Mouse (Mus musculus) testis, adult 2 months (tissue): Measurements from ENCODE around the gene Ephx3. TPM values are rescaled to one million over a fixed set of nuclear protein-coding genes. Genes with fewer than 3 reads are reported as not detected.

Experiments
- H3K27ac ChIP-seq: fragments of 200-500 bp; 2 replicates; pipeline ENCODE4 v1.5.1; 2012; ENCODE audit warnings: low read depth, low read length; ENCODE audit not compliant: control insufficient read depth, insufficient read depth
- H3K27me3 ChIP-seq: fragments of 200-500 bp; 2 replicates; pipeline ENCODE4 v1.6.1; 2012; ENCODE audit warnings: mild to moderate bottlenecking, low read length, moderate library complexity; ENCODE audit not compliant: control insufficient read depth, insufficient read depth
- H3K36me3 ChIP-seq: fragments of 200-500 bp; 2 replicates; pipeline ENCODE4 v1.6.1; 2012; ENCODE audit warnings: mild to moderate bottlenecking, low read length; ENCODE audit not compliant: control insufficient read depth, insufficient read depth
- H3K4me1 ChIP-seq: fragments of 200-500 bp; 2 replicates; pipeline ENCODE4 v1.6.1; 2012; ENCODE audit warnings: low read length; ENCODE audit not compliant: control insufficient read depth, insufficient read depth
- H3K4me3 ChIP-seq: fragments of 200-500 bp; 2 replicates; pipeline ENCODE4 v1.5.1; 2012; ENCODE audit warnings: low read depth, mild to moderate bottlenecking, low read length, moderate library complexity, mixed read lengths; ENCODE audit not compliant: control insufficient read depth
- CTCF ChIP-seq: fragments of 200-500 bp; IDR thresholded peaks from 2 replicates; pipeline ENCODE4 v1.5.1; 2012; ENCODE audit warnings: low read depth, mild to moderate bottlenecking, inconsistent platforms, low read length, moderate library complexity; ENCODE audit not compliant: control insufficient read depth, insufficient read depth, insufficient replicate concordance
- POLR2A ChIP-seq: fragments of 200-500 bp; IDR thresholded peaks from 2 replicates; pipeline ENCODE4 v1.6.1; 2012; ENCODE audit warnings: low read depth, mild to moderate bottlenecking, inconsistent platforms, low read length, moderate library complexity; ENCODE audit not compliant: control insufficient read depth
- polyA plus RNA-seq: library from polyadenylated mRNA; depleted of rRNA; stranded (reverse); fragments of >200 nt; gene quantifications from 2 replicates; pipeline ENCODE4 v1.2.3, GENCODE M21; 2012

Gene Ephx3
- polyA plus RNA-seq, 1 experiment = 0.10 TPM

GRCm38 (mm10) chr17:32209752-32210151, 20.4 kb upstream of the Ephx3 start:
- no peaks in the 10 kb centered on the region for H3K27me3 ChIP-seq
- H3K4me1 ChIP-seq = no peaks in the 10 kb centered on the region
- peaks cover 13% of the 10 kb centered on the region for H3K36me3 ChIP-seq
- H3K27ac ChIP-seq = no peak overlapping the region
- peak; percentile 49; the same call in 1 of the 2 replicates for TF ChIP-seq CTCF
- TF ChIP-seq POLR2A = no peak
- H3K4me3 ChIP-seq = no peak overlapping the region

DNA sequence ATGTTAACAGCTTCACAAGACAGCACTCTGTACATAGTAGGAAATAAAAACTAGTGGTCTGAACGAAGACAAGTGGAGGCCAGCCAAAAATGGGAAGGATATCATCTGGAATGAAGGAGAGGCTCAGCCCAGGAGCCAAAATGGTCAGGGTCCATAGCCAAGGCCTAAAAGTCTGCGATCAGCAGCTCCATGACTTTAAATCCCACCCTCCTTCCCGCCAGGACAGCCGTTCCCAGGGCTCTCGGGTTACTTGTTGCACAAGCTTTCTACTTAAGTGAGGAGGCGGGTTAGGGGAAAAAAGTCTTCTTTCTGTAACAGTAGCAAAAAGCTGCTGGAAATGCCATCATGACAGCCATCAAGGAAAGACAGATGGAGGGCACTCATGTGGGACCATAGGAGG, 19.8 kb upstream of the Ephx3 start:
- no peak overlapping the region for H3K4me3 ChIP-seq
- no peak for TF ChIP-seq CTCF
- TF ChIP-seq POLR2A = no peak
- peaks cover 13% of the 10 kb centered on the region for H3K36me3 ChIP-seq
- no peak overlapping the region for H3K27ac ChIP-seq
- H3K27me3 ChIP-seq = no peaks in the 10 kb centered on the region
- no peaks in the 10 kb centered on the region for H3K4me1 ChIP-seq

DNA sequence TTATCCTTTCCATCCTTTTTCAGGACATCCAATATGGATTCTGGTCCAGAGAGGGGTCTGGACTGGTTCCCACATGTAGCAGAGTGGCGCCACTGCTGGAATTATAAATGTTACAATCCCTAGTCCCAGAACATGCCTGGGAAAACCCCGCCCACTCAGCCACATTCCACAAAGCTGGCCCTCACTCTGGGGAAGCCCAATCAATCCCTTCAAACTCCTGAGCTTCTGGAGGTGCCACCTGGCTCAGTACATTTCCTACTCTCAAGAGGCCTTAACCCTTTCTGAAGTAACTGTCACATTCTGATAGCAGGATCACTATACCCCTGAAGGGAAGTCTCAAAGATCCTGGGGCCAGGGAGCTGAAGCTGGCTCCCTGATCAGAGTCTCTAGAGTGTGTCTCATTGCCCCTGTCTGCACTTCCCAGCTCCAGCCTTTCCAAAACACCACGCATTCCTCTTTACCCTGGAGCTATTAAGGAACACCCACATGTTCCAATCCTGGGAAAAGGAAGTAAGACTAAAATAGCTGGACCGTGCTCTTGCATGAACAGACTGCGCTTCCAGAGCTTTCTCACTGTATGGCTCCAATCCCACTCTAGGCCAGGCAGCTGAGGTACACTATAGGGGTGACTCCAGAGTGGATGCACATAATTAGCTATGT, 18.4 kb upstream of the Ephx3 start:
- no peak overlapping the region for H3K4me3 ChIP-seq
- H3K36me3 ChIP-seq = peaks cover 9% of the 10 kb centered on the region
- TF ChIP-seq CTCF (no peak), POLR2A (no peak)
- H3K27ac ChIP-seq = no peak overlapping the region
- no peaks in the 10 kb centered on the region for H3K4me1 ChIP-seq
- H3K27me3 ChIP-seq = no peaks in the 10 kb centered on the region

DNA sequence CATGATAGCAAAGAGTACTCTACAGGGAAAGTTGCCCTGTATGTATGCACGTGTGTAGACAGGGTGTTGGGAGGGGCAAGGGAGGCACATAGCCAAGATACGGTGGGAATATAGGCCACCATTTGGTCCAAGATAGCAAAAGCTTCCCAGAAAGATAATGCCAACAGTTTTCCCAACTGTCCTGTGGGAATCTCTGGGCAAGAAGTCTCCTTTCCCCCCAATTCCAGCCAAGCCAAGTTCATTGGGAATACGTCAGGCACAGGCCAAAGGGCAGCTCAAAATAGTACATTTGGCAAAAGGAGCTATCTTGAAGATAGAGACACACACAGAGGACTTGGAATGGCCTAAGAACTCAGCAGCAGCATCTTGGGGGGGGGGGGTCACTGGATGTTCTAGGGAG, 16.0 kb upstream of the Ephx3 start:
- Histone ChIP-seq H3K4me1 (no peaks in the 10 kb centered on the region), H3K36me3 (peaks cover 5% of the 10 kb centered on the region; the same call in 1 of the 2 replicates), H3K27ac (no peak overlapping the region), H3K27me3 (no peaks in the 10 kb centered on the region), H3K4me3 (no peak overlapping the region)
- TF ChIP-seq POLR2A = no peak
- TF ChIP-seq CTCF = no peak

DNA sequence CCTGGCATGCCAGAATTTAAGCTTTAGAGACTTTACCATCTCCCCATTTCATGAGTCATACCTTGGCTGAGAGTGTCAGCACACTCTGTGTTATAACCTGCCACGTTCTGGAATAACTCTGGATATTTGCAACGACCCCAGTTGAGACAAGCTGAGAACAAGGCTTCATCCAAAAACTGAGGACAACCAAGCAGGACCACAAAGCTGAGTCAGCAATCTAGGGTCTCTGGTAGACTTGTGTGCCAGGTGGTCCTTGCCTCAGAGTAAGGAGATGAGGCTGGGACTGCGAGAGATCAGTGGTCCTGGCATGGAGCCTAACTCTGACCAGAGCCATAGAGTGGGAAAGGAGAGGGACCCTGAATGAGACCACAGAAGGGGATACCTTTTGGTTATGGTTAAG, 13.6 kb upstream of the Ephx3 start:
- H3K4me3 ChIP-seq = no peak overlapping the region
- no peak overlapping the region for H3K27ac ChIP-seq
- H3K27me3 ChIP-seq = no peaks in the 10 kb centered on the region
- TF ChIP-seq POLR2A = no peak
- TF ChIP-seq CTCF = no peak
- H3K36me3 ChIP-seq = peaks cover 5% of the 10 kb centered on the region; the same call in 1 of the 2 replicates
- H3K4me1 ChIP-seq = no peaks in the 10 kb centered on the region

- no peak overlapping the region for H3K27ac ChIP-seq
- peaks cover 2% of the 10 kb centered on the region; the same call in 1 of the 2 replicates for H3K36me3 ChIP-seq
- H3K27me3 ChIP-seq = no peaks in the 10 kb centered on the region
- no peaks in the 10 kb centered on the region for H3K4me1 ChIP-seq
- no peak overlapping the region for H3K4me3 ChIP-seq
- TF ChIP-seq CTCF = no peak
- no peak for TF ChIP-seq POLR2A
Observed at GRCm38 (mm10) chr17:32201086-32201485, 11.7 kb upstream of the Ephx3 start.

DNA sequence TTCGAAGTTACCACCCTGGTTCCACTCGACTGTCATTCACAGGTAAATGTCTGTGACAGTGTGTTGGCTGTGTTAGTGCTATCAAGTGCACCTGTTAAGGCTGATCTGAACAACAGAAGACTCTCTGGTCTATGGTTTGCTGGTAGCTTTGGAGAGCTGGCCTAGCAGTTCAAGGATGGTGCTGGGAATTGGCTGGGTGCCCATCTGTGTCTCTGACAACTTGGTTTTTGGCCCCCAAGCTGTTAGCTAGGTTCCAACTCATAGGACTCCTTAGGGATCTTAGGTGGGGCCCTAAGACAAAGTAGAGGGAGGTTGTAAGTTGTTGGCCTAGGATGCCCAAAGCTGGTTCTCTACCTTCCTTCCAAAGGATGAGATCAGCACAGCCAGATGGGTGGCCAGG, 10.4 kb upstream of the Ephx3 start:
- Histone ChIP-seq H3K27me3 (no peaks in the 10 kb centered on the region), H3K4me3 (no peak overlapping the region), H3K4me1 (no peaks in the 10 kb centered on the region), H3K27ac (no peak overlapping the region), H3K36me3 (peaks cover 2% of the 10 kb centered on the region; the same call in 1 of the 2 replicates)
- no peak for TF ChIP-seq CTCF
- no peak for TF ChIP-seq POLR2A

- Histone ChIP-seq H3K4me1 (no peaks in the 10 kb centered on the region), H3K27me3 (no peaks in the 10 kb centered on the region), H3K27ac (no peak overlapping the region), H3K4me3 (no peak overlapping the region), H3K36me3 (no peaks in the 10 kb centered on the region; the same call in 1 of the 2 replicates)
- TF ChIP-seq POLR2A = no peak
- no peak for TF ChIP-seq CTCF
Observed at GRCm38 (mm10) chr17:32197156-32197555, 7.8 kb upstream of the Ephx3 start.
